Mouse (Mus musculus) 3T3-L1 (cell line): Measurements from ENCODE around the gene Drd2.

Experiments
- DNase-seq: peaks from one replicate; pipeline ENCODE4 v3.0.0-alpha.2; 2015; ENCODE audit warnings: low read depth, low spot score

Gene Drd2

GRCm38 (mm10) chr9:49452396-49452795 is 112.0 kb downstream of the Drd2 start:
- DNase-seq = no peak

DNA sequence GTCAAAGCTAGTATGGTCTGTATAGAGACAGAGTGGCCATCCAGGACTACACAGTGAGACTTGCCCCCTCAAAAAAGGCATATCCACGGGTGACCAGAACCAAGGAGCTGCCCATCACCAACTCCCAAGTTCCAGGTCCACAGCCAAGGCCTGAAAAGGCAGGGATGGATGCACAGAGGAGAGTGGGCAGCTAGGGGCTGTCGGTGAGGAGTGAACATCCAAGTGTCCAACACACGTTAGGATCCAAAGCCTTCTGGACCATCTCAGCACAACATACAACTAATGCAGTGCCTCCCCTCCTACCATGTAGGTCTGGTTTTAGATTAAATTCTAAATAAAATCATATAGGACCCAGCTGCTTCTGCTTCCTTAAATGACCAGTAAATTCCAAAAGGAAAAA is 115.7 kb downstream of the Drd2 start:
- no peak for DNase-seq
